Mouse (Mus musculus) cerebellum, adult 9-11 months (tissue): Measurements from ENCODE around the gene Il13.
A peak's percentile ranks its signal among the peaks of the same experiment; 100 is the strongest.

Experiments
- DNase-seq: peaks from one replicate; pipeline ENCODE4 v3.0.0; 2022

The Il13 gene

DNA sequence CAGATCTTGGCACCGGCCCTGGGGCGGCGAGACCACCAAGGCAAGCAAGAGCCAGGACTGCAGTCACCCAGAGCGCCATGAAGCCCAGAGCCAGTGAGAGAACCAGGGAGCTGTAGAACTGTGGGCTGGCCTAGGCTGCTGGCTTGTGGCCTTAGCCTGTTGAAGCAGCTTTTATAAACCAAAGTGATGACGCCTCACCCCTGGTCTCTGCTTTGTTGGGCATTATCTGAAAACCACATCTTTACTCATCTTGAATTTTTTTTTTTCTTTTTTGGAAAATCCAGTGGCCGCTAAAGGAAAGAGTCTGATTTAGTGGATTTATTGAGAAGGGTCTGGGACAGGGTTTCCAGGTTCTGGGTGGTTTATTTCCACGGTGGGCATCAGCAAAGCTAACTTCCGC is at the start of gene Il13:
Gene Il13 (minus strand): TSS at position 147 of the 400 bp plus-strand sequence.
- no peak for DNase-seq

DNA sequence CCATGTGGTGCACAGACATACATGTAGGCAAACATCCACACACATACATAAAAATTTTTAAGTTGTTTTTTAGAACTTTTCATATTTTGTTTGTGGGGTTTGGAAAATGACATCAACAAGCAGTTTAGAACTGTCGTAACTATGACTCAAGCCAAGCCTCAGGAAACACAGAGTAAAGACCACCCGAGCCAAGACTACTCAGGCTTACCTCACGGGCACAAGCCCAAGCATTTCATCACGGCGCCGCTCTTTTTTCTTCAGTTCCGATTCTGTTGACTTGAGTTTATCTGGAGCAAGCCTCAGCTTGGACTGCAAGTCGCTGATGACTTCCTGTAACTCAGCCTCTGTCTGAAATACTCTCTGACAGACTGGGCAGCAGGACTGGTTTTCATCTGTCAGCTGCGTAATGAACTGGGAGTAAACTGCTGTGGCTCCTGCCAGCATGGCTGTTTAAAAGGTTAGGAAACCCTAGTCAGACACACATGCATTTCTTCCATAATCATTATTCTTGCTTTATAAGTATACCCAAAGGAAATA is 48.6 kb upstream of the Il13 start:
- DNase-seq: no peak

DNA sequence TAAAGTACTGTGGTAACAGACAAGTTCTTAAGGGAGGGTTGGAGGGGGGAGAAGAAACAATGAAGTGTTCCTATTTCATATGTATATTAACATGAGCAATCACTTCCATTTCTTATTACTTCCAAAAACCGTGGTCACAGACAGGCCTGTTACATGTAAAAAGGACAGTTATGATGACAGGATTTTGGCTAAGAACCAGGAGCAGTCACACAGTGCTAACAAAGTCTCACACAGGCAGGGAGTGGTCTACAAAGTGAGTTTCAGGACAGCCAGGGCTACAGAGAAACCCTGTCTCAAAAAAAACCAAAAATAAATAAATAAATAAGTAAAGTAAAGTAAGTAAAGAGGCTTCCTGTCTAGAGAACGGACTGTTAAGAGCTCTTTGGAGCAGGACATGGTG is 47.7 kb upstream of the Il13 start:
- DNase-seq: no peak

DNA sequence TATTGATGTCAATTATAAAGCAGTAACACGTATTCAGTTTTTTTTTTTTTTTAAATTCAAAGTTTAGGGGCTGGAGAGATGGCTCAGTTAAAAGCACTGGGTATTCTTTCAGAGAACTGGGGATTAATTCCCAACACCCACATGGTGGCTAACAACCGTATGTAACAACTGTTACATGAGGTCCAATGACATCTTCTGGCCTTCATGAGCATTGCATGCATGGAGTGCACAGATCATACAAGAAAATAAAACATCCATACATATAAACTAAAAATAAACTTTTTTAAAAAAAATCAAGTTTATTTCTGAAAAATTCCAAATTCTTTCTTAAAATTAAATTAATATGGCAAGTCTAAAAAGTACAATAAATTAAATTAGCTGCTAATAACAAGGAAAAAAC is 47.2 kb upstream of the Il13 start:
- DNase-seq: no peak

DNA sequence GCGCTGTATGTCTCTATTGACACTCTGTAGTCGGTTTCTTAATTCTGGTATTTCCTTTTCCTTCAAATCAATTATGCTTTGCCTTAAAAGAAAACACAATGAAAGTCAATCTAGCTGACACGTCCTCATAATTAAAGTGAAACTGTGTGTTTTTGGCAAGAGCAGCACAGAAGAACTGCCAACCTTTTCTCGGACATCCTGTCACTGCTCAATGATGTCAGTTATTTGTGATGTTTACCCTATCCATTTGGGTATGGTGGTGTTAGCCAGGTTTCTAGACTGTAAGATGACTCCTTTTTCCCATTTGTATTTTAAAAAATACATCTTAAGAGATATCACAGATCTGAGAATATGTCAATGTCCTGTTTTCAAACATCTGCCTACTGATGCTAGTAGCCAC is 45.6 kb upstream of the Il13 start:
- no peak for DNase-seq

DNA sequence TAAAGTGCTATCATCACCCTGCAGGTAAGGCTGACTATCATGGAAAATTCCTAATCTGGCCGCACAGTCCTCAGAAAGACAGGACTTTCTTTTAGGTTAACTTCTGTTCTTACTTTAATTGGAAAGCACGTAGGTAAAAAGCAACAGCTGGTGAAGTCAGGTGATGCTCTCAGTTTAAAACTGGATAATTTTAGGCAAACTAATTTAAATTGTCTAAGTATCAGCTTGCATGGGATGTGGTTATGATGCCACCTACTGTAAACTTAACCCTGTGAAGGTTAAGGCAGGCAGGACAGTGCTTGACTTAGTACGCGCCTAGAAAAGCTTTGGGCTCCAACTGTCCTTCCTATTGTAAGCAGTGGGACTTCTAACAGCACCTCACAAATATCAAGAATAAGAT is 36.9 kb upstream of the Il13 start:
- no peak for DNase-seq

DNA sequence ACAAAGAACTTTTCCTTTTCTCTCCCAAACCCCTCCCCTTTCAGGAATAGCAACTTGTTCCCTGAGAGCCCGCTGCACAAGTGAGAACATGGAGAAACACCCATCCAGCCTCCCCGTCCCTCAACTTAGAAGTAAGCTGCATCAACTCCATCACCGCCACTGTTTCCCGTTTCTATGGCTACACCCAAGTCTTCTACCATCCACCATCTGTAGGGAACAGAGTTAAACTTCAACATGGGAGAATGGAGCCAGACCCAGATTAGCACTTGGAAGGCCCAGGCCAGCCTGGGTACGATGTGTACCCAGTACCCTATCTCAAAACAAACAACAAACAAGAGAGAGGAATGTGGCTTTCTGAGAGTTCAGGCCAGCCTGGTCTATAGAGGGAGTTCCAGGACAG is 29.6 kb upstream of the Il13 start:
- no peak for DNase-seq

DNA sequence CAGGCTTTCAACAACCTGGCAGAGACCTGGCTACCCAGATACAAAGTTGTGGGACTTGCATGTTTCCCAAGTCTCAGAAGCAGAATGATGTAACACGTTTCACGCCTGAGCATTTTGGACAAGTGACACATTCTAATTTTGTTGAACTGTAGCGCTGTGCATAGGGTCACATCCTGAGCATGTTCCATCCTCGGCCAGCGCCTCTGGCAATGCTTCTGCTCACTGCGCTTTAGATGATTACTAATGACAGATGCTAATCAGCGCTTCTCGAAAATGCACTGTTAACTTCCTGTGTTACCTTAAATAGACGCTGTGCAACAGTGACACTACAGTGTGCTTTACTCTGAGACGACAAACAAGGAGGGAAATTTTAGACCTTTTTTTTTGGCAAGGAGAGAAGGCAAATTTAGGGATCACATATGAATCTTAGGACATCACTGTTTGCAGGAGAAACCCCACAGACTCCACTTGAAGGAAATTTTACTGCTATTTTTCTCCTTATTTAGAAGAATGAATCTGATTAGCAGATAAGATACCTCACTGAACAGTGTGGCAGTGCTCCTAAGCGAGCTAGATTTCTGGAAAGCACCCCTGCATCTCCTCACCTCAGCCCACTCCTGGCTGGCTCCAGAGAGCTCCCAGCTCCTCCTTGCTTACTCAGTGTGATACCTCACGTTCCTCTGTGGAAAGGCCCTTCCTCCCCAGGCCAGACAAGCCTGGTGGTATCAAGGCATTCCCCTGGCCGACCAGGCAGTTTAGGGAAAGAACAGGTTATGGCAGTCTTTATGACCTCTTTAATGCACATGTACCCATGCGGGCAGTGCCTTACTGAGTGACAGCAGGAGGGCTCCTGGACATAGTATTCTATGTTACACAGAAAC is 28.5 kb upstream of the Il13 start:
- DNase-seq: peak; percentile 4

DNA sequence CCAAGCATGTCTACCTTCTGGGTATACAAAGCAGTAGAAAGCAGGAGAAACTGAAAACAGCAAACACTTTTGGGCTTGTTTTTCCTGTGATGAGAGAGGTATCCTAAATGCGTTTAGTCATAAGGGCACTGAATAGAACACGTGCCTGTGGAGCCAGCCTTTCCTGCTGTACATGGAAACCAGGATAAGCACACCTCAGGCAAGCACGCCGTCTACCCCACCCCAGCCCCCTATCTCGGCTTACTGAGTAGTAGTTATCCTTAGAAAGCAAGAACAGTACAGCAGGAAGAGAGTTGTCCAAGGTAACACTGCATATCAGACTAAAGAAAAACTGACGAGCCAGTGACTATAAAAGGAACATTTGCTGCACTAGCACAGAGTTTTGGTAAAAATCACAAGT is 23.3 kb upstream of the Il13 start:
- no peak for DNase-seq

DNA sequence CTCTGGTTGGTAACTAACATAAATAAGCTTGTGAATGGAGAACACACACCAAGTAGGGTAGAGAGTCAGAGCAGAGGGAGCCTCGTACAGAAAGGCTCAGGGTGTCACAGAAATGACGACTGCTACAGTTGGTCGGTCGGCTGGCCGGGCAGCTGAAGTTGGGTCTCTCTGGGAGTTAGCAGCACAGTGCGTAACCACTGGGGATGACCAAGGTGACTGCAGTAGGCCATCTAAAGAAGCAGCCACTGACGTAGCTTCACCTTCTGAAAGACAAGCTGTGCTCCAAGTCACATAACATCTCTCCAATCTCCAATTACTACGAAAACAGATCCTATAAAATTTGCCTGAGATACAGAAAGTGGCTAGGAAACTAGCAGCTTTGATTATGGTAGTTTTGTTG is 22.9 kb upstream of the Il13 start:
- DNase-seq: no peak

DNA sequence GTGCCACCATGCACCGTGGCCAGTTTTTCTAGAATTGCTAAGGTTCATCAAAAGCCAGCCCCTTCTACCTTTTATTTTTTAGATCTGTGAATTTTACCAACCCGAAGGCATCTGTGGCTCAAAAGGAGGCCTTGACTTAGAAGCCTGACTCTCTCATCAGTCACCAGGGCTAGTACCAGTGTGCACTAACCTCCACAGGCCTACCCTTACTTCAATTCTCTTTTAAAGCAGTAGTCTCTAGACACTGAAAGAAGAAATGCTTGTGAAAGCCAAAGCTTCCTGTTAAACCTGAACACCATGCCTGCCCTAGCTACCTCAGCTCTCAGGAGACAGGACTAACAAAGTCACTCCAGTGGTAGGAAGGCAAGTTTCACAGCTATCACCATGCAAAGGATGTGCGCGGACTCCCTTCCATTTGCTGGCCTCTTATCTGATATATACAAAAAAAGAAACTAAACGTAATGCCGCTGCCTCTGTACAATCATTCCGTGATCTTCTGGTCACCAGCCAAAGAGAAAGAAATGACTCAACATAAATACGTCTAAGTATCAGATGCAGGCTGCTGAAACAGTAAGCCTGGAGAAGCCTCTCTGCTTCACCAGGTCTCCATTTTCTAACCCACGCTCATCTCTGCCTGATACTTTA is 22.2 kb upstream of the Il13 start:
- DNase-seq: no peak

DNA sequence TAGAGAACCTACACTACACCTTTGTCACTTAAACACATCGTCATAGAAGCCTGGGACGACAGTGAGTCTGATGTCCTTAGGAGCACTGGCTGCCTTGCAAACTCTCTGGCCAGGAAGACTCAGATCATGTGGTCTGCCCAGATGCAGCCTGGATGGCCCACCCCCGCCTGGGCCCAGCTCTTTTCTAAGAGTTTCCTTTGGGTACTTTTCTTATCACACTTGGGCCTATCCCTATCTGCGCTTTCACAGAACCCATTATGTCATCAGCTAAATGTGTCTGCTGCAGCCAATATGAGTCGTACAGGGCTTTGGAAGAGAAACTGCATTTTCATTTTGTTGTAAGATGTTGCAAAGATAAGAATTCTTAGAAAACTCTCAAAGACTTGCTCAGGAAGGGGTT is 20.5 kb upstream of the Il13 start:
- DNase-seq: no peak

DNA sequence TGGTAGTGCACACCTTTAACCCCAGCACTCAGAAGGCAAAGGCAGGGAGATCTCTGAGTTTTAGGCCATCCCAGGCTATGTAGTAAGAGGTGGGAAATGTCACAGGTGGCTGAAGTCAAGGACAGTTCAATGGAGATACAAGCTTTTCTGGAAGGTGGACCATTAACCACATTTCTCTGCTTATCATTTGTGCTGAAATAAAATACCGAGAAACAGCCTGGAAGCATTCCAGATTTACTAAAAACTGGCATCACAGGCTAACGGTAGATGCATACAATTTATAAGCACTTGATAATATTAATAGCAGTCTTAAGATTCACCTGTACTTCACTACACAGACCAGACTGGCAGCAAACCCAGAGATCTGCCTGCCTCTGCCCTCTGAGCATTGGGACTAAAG is 17.9 kb upstream of the Il13 start:
- DNase-seq: no peak

DNA sequence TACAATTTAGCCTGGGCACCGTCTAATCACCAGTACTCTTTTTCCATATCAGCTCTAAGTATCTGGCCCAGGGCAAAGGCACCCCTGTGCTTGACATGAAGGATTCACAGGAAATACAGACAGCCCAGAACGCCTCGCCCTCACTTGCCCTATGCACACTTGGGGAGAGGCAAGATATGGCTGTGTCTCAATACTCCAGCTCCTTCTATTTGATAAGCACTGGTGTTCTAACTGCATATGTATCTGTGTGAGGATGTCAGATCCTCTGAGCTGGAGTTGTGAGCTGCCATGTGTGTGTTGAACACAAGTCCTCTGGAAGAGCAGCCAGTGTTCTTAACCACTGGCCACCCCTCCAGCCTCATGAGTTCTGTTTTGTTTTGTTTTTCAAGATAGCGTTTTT is 16.9 kb upstream of the Il13 start:
- DNase-seq: no peak

DNA sequence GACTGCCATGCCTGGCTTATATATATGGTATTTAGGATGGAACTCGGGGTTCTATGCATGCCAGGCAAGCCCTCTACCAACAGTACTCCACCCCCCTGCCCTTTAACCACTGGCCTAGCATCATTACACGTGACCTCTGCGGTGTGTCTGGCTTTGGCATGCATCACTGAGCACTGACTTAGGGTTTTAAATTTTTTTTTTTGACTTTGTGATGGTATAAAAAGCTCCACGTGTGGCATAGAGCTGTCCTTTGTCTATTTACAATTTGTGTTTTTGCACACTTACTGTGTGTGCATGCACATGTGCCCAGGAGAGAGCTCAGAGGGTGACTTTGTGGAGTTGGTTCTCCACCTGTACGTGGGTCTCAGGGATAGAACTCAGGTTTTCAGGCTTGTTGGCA is 9.5 kb upstream of the Il13 start:
- no peak for DNase-seq

DNA sequence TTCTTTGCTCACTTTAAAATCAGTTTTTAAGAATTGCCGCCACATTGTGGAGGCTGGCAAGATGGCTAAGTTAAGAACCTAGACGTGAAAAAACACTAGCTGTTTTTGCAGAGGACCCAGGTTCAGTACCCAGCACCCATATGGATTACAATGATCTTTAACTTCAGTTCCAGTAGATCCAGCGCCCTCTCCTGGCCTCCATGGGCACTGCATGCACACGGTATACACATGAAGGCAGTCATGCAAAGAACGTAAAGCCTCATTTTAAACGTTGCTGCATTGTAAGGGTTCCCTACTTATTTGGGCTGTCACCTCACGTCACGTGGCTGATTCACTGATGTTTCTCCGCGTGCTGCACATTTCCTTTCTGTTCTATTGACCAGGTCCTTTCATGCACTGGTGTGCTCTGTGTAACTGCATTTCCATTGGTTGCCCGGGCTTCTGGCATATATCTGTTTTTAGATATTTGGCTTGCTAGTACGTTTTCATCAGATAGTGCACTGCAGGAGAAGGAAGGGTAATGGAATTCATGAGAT is 8.3 kb upstream of the Il13 start:
- DNase-seq: no peak

DNA sequence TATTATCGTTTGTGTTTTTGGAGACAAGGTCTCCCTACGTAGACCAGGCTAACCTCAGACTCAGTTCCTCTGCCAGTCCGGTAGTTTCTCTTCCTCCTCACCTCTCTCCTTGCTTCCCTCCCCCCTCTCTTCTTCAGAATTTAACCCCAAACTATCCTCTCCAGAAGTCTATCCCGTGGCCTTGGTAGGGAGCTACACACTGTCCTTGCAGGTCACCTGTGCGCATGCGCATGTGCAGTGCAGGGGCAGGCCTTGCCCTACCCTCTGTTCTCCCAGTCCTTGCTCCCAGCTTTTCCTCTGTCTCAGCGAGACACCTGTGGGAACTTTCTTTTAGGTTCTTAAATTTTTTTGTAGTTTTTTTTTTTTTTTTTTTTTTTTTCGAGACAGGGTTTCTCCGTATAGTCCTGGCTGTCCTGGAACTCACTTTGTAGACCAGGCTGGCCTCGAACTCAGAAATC is 3.3 kb upstream of the Il13 start:
- no peak for DNase-seq

DNA sequence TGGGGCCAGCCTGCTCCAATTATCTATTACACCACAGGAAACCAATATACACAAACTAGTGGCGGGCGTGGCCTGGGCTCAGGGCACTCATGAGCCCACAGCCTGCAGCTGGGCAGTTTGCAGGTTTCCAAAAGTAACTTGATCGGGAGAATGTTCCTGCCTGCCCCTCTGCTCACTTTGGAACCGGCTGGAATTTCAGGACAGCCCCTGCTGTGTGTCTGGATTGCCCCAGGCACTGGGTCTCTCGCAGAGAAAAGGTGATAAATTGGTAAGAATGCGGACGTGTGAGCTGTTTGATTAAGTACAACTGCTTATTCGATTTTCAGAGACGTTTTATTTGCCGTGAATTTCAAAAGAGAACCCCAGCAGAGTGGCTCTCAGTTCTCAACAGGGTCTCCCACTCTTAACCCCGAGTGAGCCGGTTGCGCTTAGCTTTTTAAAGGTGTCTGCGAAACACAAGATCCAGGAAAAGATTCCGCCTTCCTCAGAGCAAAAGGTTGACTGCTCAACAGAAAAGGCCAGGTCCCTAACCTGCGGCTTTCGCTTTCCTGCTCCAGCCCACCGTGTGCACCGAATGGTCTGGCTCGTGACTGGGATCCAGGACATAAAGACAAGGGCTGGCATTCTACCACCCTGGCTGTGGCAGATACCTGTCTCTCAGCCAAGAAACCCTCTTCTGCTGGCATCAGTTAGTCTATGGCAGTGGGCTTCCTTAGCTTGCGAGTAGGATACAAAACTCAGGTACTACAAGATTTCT is 2.7 kb upstream of the Il13 start:
- DNase-seq: no peak

DNA sequence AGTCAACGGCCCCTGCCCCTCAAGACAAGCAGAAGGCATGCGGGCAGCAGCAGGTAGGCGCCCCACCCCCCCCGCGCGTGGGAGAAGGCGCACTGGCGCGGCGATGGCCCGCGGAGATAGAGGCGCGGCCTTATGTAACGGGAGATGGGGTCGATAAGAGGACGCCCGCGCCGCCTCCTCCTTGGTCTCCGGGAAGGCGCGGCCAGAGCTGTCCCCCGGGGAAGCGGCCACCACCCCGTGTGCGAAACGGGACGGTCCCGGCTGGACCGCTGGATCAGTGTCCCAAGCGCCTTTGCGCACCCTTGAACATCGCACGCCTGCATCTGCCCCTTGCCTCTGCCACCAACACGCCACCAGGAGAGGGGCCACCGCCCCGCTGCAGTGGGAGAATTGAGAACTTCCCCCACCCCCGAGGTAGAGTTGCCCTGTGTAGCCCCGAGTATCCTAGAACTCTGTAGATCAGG is 1.7 kb upstream of the Il13 start:
- peak; percentile 21 for DNase-seq

DNA sequence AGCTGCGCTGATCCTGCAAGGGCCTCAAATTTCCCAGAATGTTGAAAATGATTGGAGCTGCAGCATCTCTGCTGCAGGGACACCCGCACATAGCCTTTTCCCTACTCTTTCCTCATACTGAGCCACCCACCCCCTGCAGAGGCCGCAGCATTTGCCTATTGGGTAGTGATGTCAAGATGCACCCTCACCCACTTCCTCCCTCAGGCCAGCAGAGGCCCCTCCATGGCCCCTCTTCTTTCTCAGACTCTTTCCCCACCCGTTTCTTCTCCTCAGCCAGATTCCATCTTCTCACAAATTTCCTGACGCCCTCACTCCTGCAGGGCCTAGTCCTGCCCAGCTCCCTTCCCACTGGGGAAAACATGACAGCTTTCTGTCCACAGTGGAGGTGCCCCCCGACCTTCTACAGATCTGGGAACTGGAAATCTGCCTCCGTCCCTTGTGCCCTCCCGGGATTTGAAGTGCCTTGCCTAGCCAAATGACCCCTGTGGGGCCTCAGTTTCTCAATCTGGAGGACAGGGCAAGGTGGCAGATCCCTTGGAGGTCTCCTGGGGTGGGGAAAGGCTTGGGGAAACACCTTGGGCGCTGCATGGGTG is 1.2 kb upstream of the Il13 start:
- no peak for DNase-seq

DNA sequence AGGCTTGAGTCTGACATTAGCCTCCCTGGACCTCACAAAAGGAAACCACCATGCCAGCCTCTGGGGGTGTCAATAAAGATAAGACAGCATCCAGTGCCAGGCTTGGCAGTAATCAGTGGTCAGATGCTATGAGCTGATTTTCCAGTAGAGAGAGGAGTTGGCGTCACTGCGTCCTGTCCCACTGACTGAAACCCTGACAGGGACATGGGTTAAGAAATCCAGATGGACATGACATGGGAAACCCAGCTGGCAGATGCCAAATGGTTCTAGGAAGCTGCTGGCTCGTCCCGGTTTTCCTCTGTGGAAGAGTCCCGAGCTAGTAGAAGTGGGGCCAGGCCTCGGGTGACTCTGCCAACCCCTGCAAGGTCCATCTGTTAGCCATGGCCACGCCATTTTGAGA is 858 bp downstream of the Il13 start:
- no peak for DNase-seq

DNA sequence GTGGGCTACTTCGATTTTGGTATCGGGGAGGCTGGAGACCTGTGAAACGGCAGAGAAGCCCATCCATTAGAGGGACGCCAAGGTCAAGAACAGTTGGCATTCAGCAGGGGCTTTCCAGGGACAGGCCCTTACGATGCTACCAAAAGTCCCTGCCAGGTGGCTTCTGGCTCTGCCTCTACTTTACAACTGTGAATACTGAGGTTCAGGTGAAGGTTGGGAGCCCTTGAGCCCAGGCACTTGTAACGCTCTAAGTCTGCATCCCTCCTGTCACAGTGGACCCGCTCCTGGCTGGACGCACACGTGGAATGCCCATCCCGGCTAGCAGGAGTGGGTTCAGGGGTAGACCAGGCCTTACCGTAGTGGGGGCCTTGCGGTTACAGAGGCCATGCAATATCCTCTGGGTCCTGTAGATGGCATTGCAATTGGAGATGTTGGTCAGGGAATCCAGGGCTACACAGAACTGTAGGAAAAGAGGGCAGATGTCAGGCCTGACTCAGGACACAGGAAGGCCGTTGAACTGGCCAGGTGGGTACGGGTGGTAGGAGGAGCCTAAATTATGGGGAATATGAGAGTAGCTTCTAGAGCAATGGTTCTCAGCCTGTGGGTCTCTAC is 2.3 kb downstream of the Il13 start:
- no peak for DNase-seq
